Mouse (Mus musculus): ENCODE data around the gene Dnase1l3. TPM values are rescaled to one million over a fixed set of nuclear protein-coding genes. Genes with fewer than 3 reads are reported as not detected.

Dnase1l3 gene
- 0.19 TPM in 1 of 2 replicates, not detected in the other for total RNA-seq (2015; ENCODE audit: low replicate concordance)
- total RNA-seq (2017; ENCODE audit: low replicate concordance): not detected in 2 replicates

- no peak for ATAC-seq (replicated peaks; ENCODE audit: low FRiP score, poor library complexity, severe bottlenecking)
These were observed at the start of gene Dnase1l3 for GRCm38 (mm10) chr14:7994271-7994767. Gene Dnase1l3, minus strand, starts transcription at chr14:7994573.

- no peak for ATAC-seq (replicated peaks; ENCODE audit: low FRiP score, poor library complexity, severe bottlenecking)
These were observed 48.2 kb upstream of the Dnase1l3 start for GRCm38 (mm10) chr14:8042577-8042976.

GRCm38 (mm10) chr14:8042120-8042519 lies 47.7 kb upstream of the Dnase1l3 start:
- no peak for ATAC-seq (replicated peaks; ENCODE audit: low FRiP score, poor library complexity, severe bottlenecking)

- no peak for ATAC-seq (replicated peaks; ENCODE audit: low FRiP score, poor library complexity, severe bottlenecking)
These were observed 46.7 kb upstream of the Dnase1l3 start for GRCm38 (mm10) chr14:8040911-8041678.

- no peak for ATAC-seq (replicated peaks; ENCODE audit: low FRiP score, poor library complexity, severe bottlenecking)
These were observed 45.8 kb upstream of the Dnase1l3 start for GRCm38 (mm10) chr14:8040179-8040578.

GRCm38 (mm10) chr14:8038791-8039448 lies 44.5 kb upstream of the Dnase1l3 start:
- ATAC-seq (replicated peaks; ENCODE audit: low FRiP score, poor library complexity, severe bottlenecking): no peak

GRCm38 (mm10) chr14:8038150-8038549 lies 43.8 kb upstream of the Dnase1l3 start:
- no peak for ATAC-seq (replicated peaks; ENCODE audit: low FRiP score, poor library complexity, severe bottlenecking)

- no peak for ATAC-seq (replicated peaks; ENCODE audit: low FRiP score, poor library complexity, severe bottlenecking)
These were observed 42.0 kb upstream of the Dnase1l3 start for GRCm38 (mm10) chr14:8036406-8036805.

GRCm38 (mm10) chr14:8035951-8036350 lies 41.6 kb upstream of the Dnase1l3 start:
- no peak for ATAC-seq (replicated peaks; ENCODE audit: low FRiP score, poor library complexity, severe bottlenecking)

GRCm38 (mm10) chr14:8034561-8034960 lies 40.2 kb upstream of the Dnase1l3 start:
- ATAC-seq (replicated peaks; ENCODE audit: low FRiP score, poor library complexity, severe bottlenecking): no peak

- no peak for ATAC-seq (replicated peaks; ENCODE audit: low FRiP score, poor library complexity, severe bottlenecking)
These were observed 37.9 kb upstream of the Dnase1l3 start for GRCm38 (mm10) chr14:8032087-8032944.

GRCm38 (mm10) chr14:8030535-8030934 lies 36.2 kb upstream of the Dnase1l3 start:
- no peak for ATAC-seq (replicated peaks; ENCODE audit: low FRiP score, poor library complexity, severe bottlenecking)

GRCm38 (mm10) chr14:8029752-8030151 lies 35.4 kb upstream of the Dnase1l3 start:
- no peak for ATAC-seq (replicated peaks; ENCODE audit: low FRiP score, poor library complexity, severe bottlenecking)

GRCm38 (mm10) chr14:8028086-8028485 lies 33.7 kb upstream of the Dnase1l3 start:
- ATAC-seq (replicated peaks; ENCODE audit: low FRiP score, poor library complexity, severe bottlenecking): no peak

- no peak for ATAC-seq (replicated peaks; ENCODE audit: low FRiP score, poor library complexity, severe bottlenecking)
These were observed 32.6 kb upstream of the Dnase1l3 start for GRCm38 (mm10) chr14:8026769-8027531.

- no peak for ATAC-seq (replicated peaks; ENCODE audit: low FRiP score, poor library complexity, severe bottlenecking)
These were observed 30.6 kb upstream of the Dnase1l3 start for GRCm38 (mm10) chr14:8024936-8025335.

- no peak for ATAC-seq (replicated peaks; ENCODE audit: low FRiP score, poor library complexity, severe bottlenecking)
These were observed 30.1 kb upstream of the Dnase1l3 start for GRCm38 (mm10) chr14:8024469-8024868.

GRCm38 (mm10) chr14:8020546-8020945 lies 26.2 kb upstream of the Dnase1l3 start:
- ATAC-seq (replicated peaks; ENCODE audit: low FRiP score, poor library complexity, severe bottlenecking): no peak

GRCm38 (mm10) chr14:8020011-8020410 lies 25.6 kb upstream of the Dnase1l3 start:
- no peak for ATAC-seq (replicated peaks; ENCODE audit: low FRiP score, poor library complexity, severe bottlenecking)
